Mouse (Mus musculus) forebrain, embryonic 11.5 days (tissue): ENCODE results near the gene Tenm4. TPM values are rescaled to one million over a fixed set of nuclear protein-coding genes. Genes with fewer than 3 reads are reported as not detected.

Experiments
- ATAC-seq: fragments of 200-750 bp; cut with Nextera tagmentation; replicated peaks from 2 replicates; pipeline ENCODE4 v1.8.0; 2017; ENCODE audit warnings: moderate TSS enrichment; ENCODE audit not compliant: low FRiP score
- DNase-seq: peaks from one replicate; pipeline ENCODE4 v3.0.0-alpha.2; 2017; ENCODE audit warnings: low spot score
- H3K27ac ChIP-seq: fragments of 300-500 bp; sonication (generic); 2 replicates; pipeline ENCODE4 v1.5.1; 2014; ENCODE audit warnings: low read depth, low read length
- H3K27me3 ChIP-seq: fragments of 300-500 bp; sonication (generic); 2 replicates; pipeline ENCODE4 v1.6.1; 2014; ENCODE audit warnings: mild to moderate bottlenecking, low read length, mixed read lengths; ENCODE audit not compliant: control insufficient read depth, insufficient read depth
- H3K36me3 ChIP-seq: fragments of 300-500 bp; sonication (generic); 2 replicates; pipeline ENCODE4 v1.6.1; 2014; ENCODE audit warnings: mild to moderate bottlenecking, low read length, moderate library complexity, mixed read lengths; ENCODE audit not compliant: control insufficient read depth, insufficient read depth
- H3K4me1 ChIP-seq: fragments of 300-500 bp; sonication (generic); replicated peaks from 2 replicates; pipeline ENCODE4 v1.6.1; 2014; ENCODE audit warnings: low read length, mixed read lengths; ENCODE audit not compliant: control insufficient read depth, insufficient read depth
- H3K4me2 ChIP-seq: fragments of 300-500 bp; sonication (generic); 2 replicates; pipeline ENCODE4 v1.6.1; 2014; ENCODE audit warnings: low read depth, mild to moderate bottlenecking, low read length, moderate library complexity, mixed read lengths; ENCODE audit not compliant: severe bottlenecking
- H3K4me3 ChIP-seq: fragments of 300-500 bp; sonication (generic); 2 replicates; pipeline ENCODE4 v1.5.1; 2014; ENCODE audit warnings: low read depth, low read length
- H3K9ac ChIP-seq: fragments of 300-500 bp; sonication (generic); 2 replicates; pipeline ENCODE4 v1.6.1; 2014; ENCODE audit warnings: low read length
- H3K9me3 ChIP-seq: fragments of 300-500 bp; sonication (generic); 2 replicates; pipeline ENCODE4 v1.6.1; 2016; ENCODE audit warnings: low read length, mixed read lengths; ENCODE audit not compliant: control insufficient read depth
- WGBS: fragments of 180-500 bp; shearing (Covaris S2); extraction: QIAGEN DNeasy Blood & Tissue Kit; methylation state at CpG from one replicate; pipeline ENCODE4 v1.1.7; 2014; 5-methylcytosine and 5-hydroxymethylcytosine counted together
- polyA plus RNA-seq: library from polyadenylated mRNA; unstranded; fragments of >200 nt; fragmentation: Nextera tagmentation; extraction: Ambion mirVana; gene quantifications from 2 replicates; pipeline ENCODE4 v1.2.1, GENCODE M21; 2014

Tenm4 gene
- polyA plus RNA-seq, 1 experiment from 2014 or later: 47.9 TPM

GRCm38 (mm10) chr7:96383686-96384528, 212.9 kb downstream of the Tenm4 start:
- H3K36me3 ChIP-seq: no peaks in the 10 kb centered on the region
- DNase-seq (peak; percentile 63), ATAC-seq (peak; percentile 80)
- H3K4me3 ChIP-seq: no peak overlapping the region
- no peaks in the 10 kb centered on the region for H3K27me3 ChIP-seq
- peak overlapping the region; percentile 24; the same call in 1 of the 2 replicates for H3K9ac ChIP-seq
- H3K27ac ChIP-seq: peak overlapping the region; percentile 66
- 1% methylated on average over 6 of the region's 6 CpGs for WGBS
- H3K4me2 ChIP-seq: no peak overlapping the region
- H3K4me1 ChIP-seq: peaks cover 17% of the 10 kb centered on the region; the same call in 1 of the 2 replicates
- H3K9me3 ChIP-seq: no peaks in the 10 kb centered on the region

- DNase-seq: no peak
- H3K27me3 ChIP-seq: no peaks in the 10 kb centered on the region
- no peak overlapping the region for H3K9ac ChIP-seq
- no peak overlapping the region for H3K4me3 ChIP-seq
- no peak overlapping the region for H3K27ac ChIP-seq
- 80% methylated on average over 11 of the region's 11 CpGs for WGBS
- H3K4me2 ChIP-seq: no peak overlapping the region
- no peaks in the 10 kb centered on the region for H3K9me3 ChIP-seq
- 0 out of 2 replicates have a peak, but pooled peaks have one; percentile 19 for ATAC-seq
- H3K4me1 ChIP-seq: peaks cover 17% of the 10 kb centered on the region; the same call in 1 of the 2 replicates
- no peaks in the 10 kb centered on the region for H3K36me3 ChIP-seq
Observed at GRCm38 (mm10) chr7:96384726-96385500, 213.9 kb downstream of the Tenm4 start.

- Histone ChIP-seq H3K4me2 (no peak overlapping the region), H3K27me3 (no peaks in the 10 kb centered on the region), H3K9ac (no peak overlapping the region), H3K36me3 (no peaks in the 10 kb centered on the region), H3K4me1 (peaks cover 17% of the 10 kb centered on the region; the same call in 1 of the 2 replicates), H3K27ac (no peak overlapping the region), H3K4me3 (no peak overlapping the region), H3K9me3 (no peaks in the 10 kb centered on the region)
- ATAC-seq (no peak), DNase-seq (no peak)
- WGBS: 91% methylated on average over 7 of the region's 7 CpGs
Observed at GRCm38 (mm10) chr7:96385850-96386249, 214.8 kb downstream of the Tenm4 start.

GRCm38 (mm10) chr7:96390034-96390670, 219.1 kb downstream of the Tenm4 start:
- Histone ChIP-seq H3K4me3 (no peak overlapping the region), H3K9me3 (no peaks in the 10 kb centered on the region), H3K9ac (no peak overlapping the region), H3K4me2 (no peak overlapping the region), H3K4me1 (peaks cover 7% of the 10 kb centered on the region; the same call in 1 of the 2 replicates), H3K36me3 (no peaks in the 10 kb centered on the region), H3K27me3 (no peaks in the 10 kb centered on the region), H3K27ac (no peak overlapping the region)
- WGBS: 65% methylated on average over 6 of the region's 6 CpGs
- ATAC-seq: 0 out of 2 replicates have a peak, but pooled peaks have one; percentile 28
- DNase-seq: no peak

- no peak overlapping the region for H3K4me2 ChIP-seq
- WGBS: 88% methylated on average over 4 of the region's 4 CpGs
- DNase-seq (no peak), ATAC-seq (no peak)
- H3K4me3 ChIP-seq: no peak overlapping the region
- H3K9me3 ChIP-seq: no peaks in the 10 kb centered on the region
- no peaks in the 10 kb centered on the region for H3K27me3 ChIP-seq
- peaks cover 7% of the 10 kb centered on the region; the same call in 1 of the 2 replicates for H3K4me1 ChIP-seq
- H3K27ac ChIP-seq: no peak overlapping the region
- no peak overlapping the region for H3K9ac ChIP-seq
- H3K36me3 ChIP-seq: no peaks in the 10 kb centered on the region
Observed at GRCm38 (mm10) chr7:96390894-96391293, 219.8 kb downstream of the Tenm4 start.

GRCm38 (mm10) chr7:96391797-96392472, 220.9 kb downstream of the Tenm4 start:
- H3K9me3 ChIP-seq: no peaks in the 10 kb centered on the region
- DNase-seq (no peak), ATAC-seq (no peak; the same call in 1 of the 2 replicates)
- H3K4me1 ChIP-seq: peaks cover 7% of the 10 kb centered on the region; the same call in 1 of the 2 replicates
- H3K9ac ChIP-seq: no peak overlapping the region
- H3K4me2 ChIP-seq: no peak overlapping the region
- peak overlapping the region; percentile 31; the same call in 1 of the 2 replicates for H3K27ac ChIP-seq
- no peaks in the 10 kb centered on the region for H3K27me3 ChIP-seq
- no peak overlapping the region for H3K4me3 ChIP-seq
- no peaks in the 10 kb centered on the region for H3K36me3 ChIP-seq
- WGBS: 57% methylated on average over 6 of the region's 6 CpGs

- Histone ChIP-seq H3K9me3 (no peaks in the 10 kb centered on the region), H3K27ac (peak overlapping the region; percentile 31; the same call in 1 of the 2 replicates), H3K9ac (no peak overlapping the region), H3K4me2 (no peak overlapping the region), H3K36me3 (no peaks in the 10 kb centered on the region), H3K27me3 (no peaks in the 10 kb centered on the region), H3K4me3 (no peak overlapping the region), H3K4me1 (peaks cover 7% of the 10 kb centered on the region; the same call in 1 of the 2 replicates)
- 65% methylated on average over 2 of the region's 2 CpGs for WGBS
- DNase-seq (no peak), ATAC-seq (peak; percentile 47; the same call in 1 of the 2 replicates)
Observed at GRCm38 (mm10) chr7:96392600-96392999, 221.6 kb downstream of the Tenm4 start.

- Histone ChIP-seq H3K27ac (no peak overlapping the region), H3K4me2 (no peak overlapping the region), H3K27me3 (no peaks in the 10 kb centered on the region), H3K36me3 (no peaks in the 10 kb centered on the region), H3K4me3 (no peak overlapping the region), H3K9ac (no peak overlapping the region), H3K9me3 (no peaks in the 10 kb centered on the region), H3K4me1 (no peaks in the 10 kb centered on the region)
- ATAC-seq: no peak
- 32% methylated on average over 1 of the region's 1 CpGs for WGBS
- DNase-seq: no peak
Observed at GRCm38 (mm10) chr7:96397940-96398339, 226.9 kb downstream of the Tenm4 start.
